Mouse (Mus musculus) intestine, embryonic 16.5 days (tissue): ENCODE measurements around the gene Mgst2. TPM values are rescaled to one million over a fixed set of nuclear protein-coding genes. Genes with fewer than 3 reads are reported as not detected.

Source experiments
- ATAC-seq: fragments of 200-750 bp; cut with Nextera tagmentation; 2 replicates; pipeline ENCODE4 v1.8.0; 2017; ENCODE audit warnings: moderate TSS enrichment, moderate library complexity
- H3K27ac ChIP-seq: fragments of 300-500 bp; sonication (generic); 2 replicates; pipeline ENCODE4 v1.5.1; 2014; ENCODE audit warnings: mild to moderate bottlenecking, low read length
- H3K27me3 ChIP-seq: fragments of 300-500 bp; sonication (generic); replicated peaks from 2 replicates; pipeline ENCODE4 v1.6.1; 2014; ENCODE audit warnings: low read length, control low read depth, mixed read lengths; ENCODE audit not compliant: control insufficient read depth, insufficient read depth
- H3K36me3 ChIP-seq: fragments of 300-500 bp; sonication (generic); 2 replicates; pipeline ENCODE4 v1.6.1; 2014; ENCODE audit warnings: low read length, control low read depth; ENCODE audit not compliant: control insufficient read depth, insufficient read depth
- H3K4me1 ChIP-seq: fragments of 300-500 bp; sonication (generic); 2 replicates; pipeline ENCODE4 v1.6.1; 2014; ENCODE audit warnings: low read length, control low read depth, mixed read lengths; ENCODE audit not compliant: control insufficient read depth, insufficient read depth
- H3K4me2 ChIP-seq: fragments of 300-500 bp; sonication (generic); 2 replicates; pipeline ENCODE4 v1.6.1; 2014; ENCODE audit warnings: low read depth, low read length, control low read depth
- H3K4me3 ChIP-seq: fragments of 300-500 bp; sonication (generic); 2 replicates; pipeline ENCODE4 v1.5.1; 2014; ENCODE audit warnings: mild to moderate bottlenecking, low read length
- H3K9ac ChIP-seq: fragments of 300-500 bp; sonication (generic); 2 replicates; pipeline ENCODE4 v1.6.1; 2014; ENCODE audit warnings: low read depth, low read length
- H3K9me3 ChIP-seq: fragments of 300-500 bp; sonication (generic); 2 replicates; pipeline ENCODE4 v1.6.1; 2016; ENCODE audit warnings: low read length, control low read depth; ENCODE audit not compliant: control insufficient read depth
- WGBS: fragments of 180-500 bp; shearing (Covaris S2); extraction: QIAGEN DNeasy Blood & Tissue Kit; methylation state at CpG from one replicate; pipeline ENCODE4 v1.1.7; 2014; 5-methylcytosine and 5-hydroxymethylcytosine counted together
- polyA plus RNA-seq: library from polyadenylated mRNA; unstranded; fragments of >200 nt; fragmentation: Nextera tagmentation; extraction: Ambion mirVana; gene quantifications from 2 replicates; pipeline ENCODE4 v1.2.1, GENCODE M21; 2015

Mgst2 gene
- polyA plus RNA-seq, 1 experiment from 2014 or later = 49.8 TPM

DNA sequence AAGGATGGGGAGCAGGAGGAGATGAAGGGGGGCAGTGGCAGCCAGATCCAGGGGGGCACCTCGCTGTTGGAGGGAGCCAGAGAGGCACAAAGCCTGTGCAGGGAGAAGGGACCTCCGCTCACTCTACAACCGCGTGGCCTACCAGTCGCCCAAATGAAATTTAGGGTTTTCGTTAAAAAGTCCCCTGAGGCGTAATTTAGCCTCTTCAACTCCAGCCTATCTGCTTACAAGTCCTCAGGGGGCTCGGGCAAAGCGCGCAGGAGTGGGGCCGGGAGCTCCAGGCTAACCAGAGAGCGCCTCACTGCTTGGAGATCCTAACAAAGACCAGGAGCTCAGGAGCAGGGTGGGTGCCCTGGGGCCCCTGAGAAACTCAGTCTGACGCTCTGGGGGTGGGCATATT, 41.8 kb downstream of the Mgst2 start:
- H3K27me3 ChIP-seq = no peaks in the 10 kb centered on the region
- WGBS = 20% methylated on average over 13 of the region's 13 CpGs
- peaks cover 22% of the 10 kb centered on the region for H3K4me1 ChIP-seq
- peak overlapping the region; percentile 57 for H3K27ac ChIP-seq
- peak overlapping the region; percentile 76 for H3K4me2 ChIP-seq
- H3K9ac ChIP-seq = peak overlapping the region; percentile 66
- peak; percentile 43; the same call in 1 of the 2 replicates for ATAC-seq
- H3K36me3 ChIP-seq = no peaks in the 10 kb centered on the region
- H3K9me3 ChIP-seq = no peaks in the 10 kb centered on the region
- peak overlapping the region; percentile 47 for H3K4me3 ChIP-seq

- Histone ChIP-seq H3K4me3 (no peak overlapping the region), H3K9ac (no peak overlapping the region), H3K4me1 (peaks cover 22% of the 10 kb centered on the region), H3K36me3 (no peaks in the 10 kb centered on the region), H3K4me2 (no peak overlapping the region), H3K27ac (peak overlapping the region; percentile 4; the same call in 1 of the 2 replicates), H3K27me3 (no peaks in the 10 kb centered on the region), H3K9me3 (no peaks in the 10 kb centered on the region)
- no peak for ATAC-seq
- WGBS = 78% methylated on average over 8 of the region's 8 CpGs
These were observed 42.6 kb downstream of the Mgst2 start for GRCm38 (mm10) chr3:51702701-51703286.

DNA sequence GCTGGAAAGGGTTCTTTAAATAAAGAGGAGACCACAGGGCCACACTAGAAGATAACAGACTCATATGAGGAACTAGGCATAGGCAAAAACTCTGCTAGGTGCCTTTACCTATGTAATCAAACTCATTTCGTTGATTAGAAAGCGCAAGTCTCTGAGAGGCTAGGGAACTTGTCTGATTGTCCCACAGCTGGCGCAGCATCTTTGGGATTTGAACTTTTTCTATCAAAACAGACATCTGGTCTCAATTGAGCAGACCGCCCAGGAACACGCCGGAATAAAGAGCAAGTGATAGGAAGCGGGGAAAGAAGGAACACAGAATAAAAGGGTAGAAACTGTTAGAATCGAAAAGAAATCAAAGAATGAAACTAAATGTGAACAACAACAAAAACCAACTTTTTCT, 43.3 kb downstream of the Mgst2 start:
- 88% methylated on average over 8 of the region's 8 CpGs for WGBS
- Histone ChIP-seq H3K9ac (no peak overlapping the region), H3K27ac (no peak overlapping the region), H3K4me3 (no peak overlapping the region), H3K4me1 (peaks cover 22% of the 10 kb centered on the region), H3K9me3 (no peaks in the 10 kb centered on the region), H3K4me2 (no peak overlapping the region), H3K27me3 (no peaks in the 10 kb centered on the region), H3K36me3 (no peaks in the 10 kb centered on the region)
- ATAC-seq = no peak

DNA sequence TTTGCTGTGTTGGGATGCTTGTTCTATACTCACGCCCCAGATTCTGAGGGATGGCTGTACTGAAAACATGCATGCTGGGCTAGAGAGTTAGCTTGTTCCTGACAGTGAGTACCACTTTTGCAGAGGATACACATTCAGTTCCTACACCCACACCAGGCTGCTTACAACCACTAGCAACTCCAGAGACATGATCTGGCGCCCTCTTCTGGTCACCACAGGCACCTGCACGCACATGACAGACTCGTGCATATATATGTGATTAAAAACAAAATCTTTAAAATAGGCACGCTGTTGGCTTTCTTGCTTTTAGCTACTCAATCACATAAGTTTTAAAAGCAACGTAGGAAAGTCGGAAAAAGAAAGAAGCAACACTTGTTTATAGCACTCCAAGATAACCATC, 45.1 kb downstream of the Mgst2 start:
- Histone ChIP-seq H3K4me1 (peaks cover 21% of the 10 kb centered on the region), H3K4me3 (no peak overlapping the region)
- ATAC-seq = no peak

GRCm38 (mm10) chr3:51708375-51708745, 48.2 kb downstream of the Mgst2 start:
- Histone ChIP-seq H3K4me2 (0 out of 2 replicates have a peak overlapping the region, but pooled peaks have one; percentile 30), H3K9ac (no peak overlapping the region), H3K9me3 (no peaks in the 10 kb centered on the region), H3K4me1 (peaks cover 4% of the 10 kb centered on the region; the same call in 1 of the 2 replicates), H3K4me3 (no peak overlapping the region), H3K27ac (peak overlapping the region; percentile 81), H3K36me3 (no peaks in the 10 kb centered on the region), H3K27me3 (no peaks in the 10 kb centered on the region)
- WGBS = 57% methylated on average over 1 of the region's 1 CpGs
- peak; percentile 29 for ATAC-seq

More for the DNA sequence above, 45.1 kb downstream of the Mgst2 start:
- no peaks in the 10 kb centered on the region for H3K9me3 ChIP-seq
- no peak overlapping the region for H3K4me2 ChIP-seq
- no peaks in the 10 kb centered on the region for H3K36me3 ChIP-seq
- no peak overlapping the region for H3K9ac ChIP-seq
- 87% methylated on average over 7 of the region's 7 CpGs for WGBS
- no peak overlapping the region for H3K27ac ChIP-seq
- H3K27me3 ChIP-seq = no peaks in the 10 kb centered on the region

DNA sequence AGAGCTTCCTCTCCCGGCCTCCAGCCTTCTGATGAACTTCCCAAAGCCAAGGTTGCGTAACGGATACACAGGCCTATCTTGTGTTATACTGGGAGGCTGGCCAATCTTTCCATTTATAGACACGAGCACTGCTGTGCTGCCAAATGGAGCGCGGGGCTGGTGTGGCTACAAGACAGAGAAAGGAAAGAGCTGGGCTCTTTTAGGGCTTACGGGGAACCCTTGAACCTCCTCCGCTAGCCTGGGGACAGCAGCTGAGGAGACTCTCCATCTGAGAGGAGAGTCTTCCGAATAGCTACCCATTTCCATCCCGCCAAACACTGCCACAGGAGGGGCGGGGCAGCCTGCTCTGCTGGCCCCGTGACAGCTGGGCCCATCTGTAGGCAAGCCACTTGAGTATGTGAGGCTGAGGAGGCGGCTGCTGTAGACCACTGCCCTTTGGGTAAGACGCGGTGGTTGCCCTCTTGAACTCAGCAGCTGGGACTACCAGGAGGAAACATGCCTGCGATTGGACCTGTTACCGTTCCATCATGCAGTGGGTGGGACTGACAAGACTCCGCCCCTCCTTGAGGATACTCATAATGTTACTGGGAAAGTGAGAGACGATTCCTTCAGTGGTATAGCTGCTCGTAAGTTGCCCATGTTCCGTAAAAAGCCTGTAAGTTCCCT, 48.7 kb downstream of the Mgst2 start:
- ATAC-seq = peak; percentile 92
- WGBS = 48% methylated on average over 21 of the region's 21 CpGs
- no peaks in the 10 kb centered on the region for H3K36me3 ChIP-seq
- H3K27ac ChIP-seq = peak overlapping the region; percentile 81
- no peaks in the 10 kb centered on the region for H3K9me3 ChIP-seq
- H3K4me2 ChIP-seq = peak overlapping the region; percentile 30
- peaks cover 4% of the 10 kb centered on the region; the same call in 1 of the 2 replicates for H3K4me1 ChIP-seq
- H3K9ac ChIP-seq = peak overlapping the region; percentile 21; the same call in 1 of the 2 replicates
- peak overlapping the region; percentile 17 for H3K4me3 ChIP-seq
- no peaks in the 10 kb centered on the region for H3K27me3 ChIP-seq

- H3K27me3 ChIP-seq = no peaks in the 10 kb centered on the region
- H3K9ac ChIP-seq = no peak overlapping the region
- no peak overlapping the region for H3K4me3 ChIP-seq
- WGBS = 33% methylated on average over 3 of the region's 3 CpGs
- peaks cover 9% of the 10 kb centered on the region for H3K4me1 ChIP-seq
- no peak overlapping the region for H3K27ac ChIP-seq
- H3K4me2 ChIP-seq = no peak overlapping the region
- H3K9me3 ChIP-seq = no peaks in the 10 kb centered on the region
- ATAC-seq = no peak
- H3K36me3 ChIP-seq = no peaks in the 10 kb centered on the region
These were observed 52.2 kb downstream of the Mgst2 start for GRCm38 (mm10) chr3:51712382-51712781.

DNA sequence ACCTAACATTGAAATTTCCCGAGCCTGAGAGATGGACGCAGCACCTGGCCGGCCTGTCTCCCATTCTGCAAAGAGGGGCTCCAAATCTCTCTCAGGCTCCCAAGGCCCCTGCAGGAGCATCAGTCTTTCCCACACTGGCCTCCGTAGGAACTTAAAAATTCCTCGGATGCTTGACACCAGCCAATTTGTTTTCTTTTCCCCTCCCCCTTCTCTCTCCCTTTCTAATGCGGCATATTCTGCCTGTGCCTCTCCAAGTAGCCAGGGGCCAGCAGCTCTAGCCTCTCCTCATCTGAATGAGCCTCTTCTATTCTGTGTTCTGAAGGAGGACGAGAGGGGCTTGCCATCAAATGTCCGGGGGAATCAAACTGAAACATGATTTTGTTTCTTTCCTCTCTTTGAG, 53.1 kb downstream of the Mgst2 start:
- Histone ChIP-seq H3K27ac (no peak overlapping the region), H3K4me1 (peaks cover 14% of the 10 kb centered on the region), H3K27me3 (no peaks in the 10 kb centered on the region), H3K36me3 (no peaks in the 10 kb centered on the region), H3K4me2 (no peak overlapping the region), H3K4me3 (no peak overlapping the region), H3K9ac (no peak overlapping the region), H3K9me3 (no peaks in the 10 kb centered on the region)
- no peak for ATAC-seq
- WGBS = 32% methylated on average over 8 of the region's 8 CpGs

- Histone ChIP-seq H3K9me3 (no peaks in the 10 kb centered on the region), H3K27ac (no peak overlapping the region), H3K4me3 (no peak overlapping the region), H3K9ac (no peak overlapping the region), H3K36me3 (no peaks in the 10 kb centered on the region), H3K4me2 (no peak overlapping the region), H3K27me3 (no peaks in the 10 kb centered on the region), H3K4me1 (peaks cover 14% of the 10 kb centered on the region)
- 83% methylated on average over 5 of the region's 5 CpGs for WGBS
- no peak for ATAC-seq
These were observed 54.3 kb downstream of the Mgst2 start for GRCm38 (mm10) chr3:51714469-51714868.
